Mouse (Mus musculus) myocyte (in vitro differentiated cells): ENCODE results near the gene Utp11. TPM values are rescaled to one million over a fixed set of nuclear protein-coding genes. Genes with fewer than 3 reads are reported as not detected.

Experiments
- H3K27me3 ChIP-seq: one replicate; pipeline ENCODE4 v1.6.1; 2011; ENCODE audit not compliant: control insufficient read depth, insufficient read depth, insufficient read length
- H3K36me3 ChIP-seq: one replicate; pipeline ENCODE4 v1.6.1; 2011; ENCODE audit not compliant: control insufficient read depth, insufficient read depth
- H3K4me2 ChIP-seq: one replicate; pipeline ENCODE4 v1.6.1; 2011; ENCODE audit warnings: low read depth, control low read depth
- H3K4me3 ChIP-seq: one replicate; pipeline ENCODE4 v1.5.1; 2011; ENCODE audit warnings: mild to moderate bottlenecking, control low read depth, moderate library complexity
- H3K79me2 ChIP-seq: one replicate; pipeline ENCODE4 v1.6.1; 2011; ENCODE audit not compliant: control insufficient read depth, insufficient read depth
- H3ac ChIP-seq: one replicate; pipeline ENCODE4 v1.6.1; 2011; ENCODE audit not compliant: control insufficient read depth, insufficient read length
- CEBPB ChIP-seq: IDR thresholded peaks from 2 replicates; pipeline ENCODE4 v1.6.1; 2011; ENCODE audit warnings: mild to moderate bottlenecking, moderate library complexity; ENCODE audit not compliant: poor library complexity, insufficient read depth, severe bottlenecking
- E2F4 ChIP-seq: IDR thresholded peaks from one replicate; pipeline ENCODE4 v1.6.1; 2011; ENCODE audit warnings: mild to moderate bottlenecking, control low read depth, moderate library complexity; ENCODE audit not compliant: insufficient read depth
- MAX ChIP-seq: IDR thresholded peaks from one replicate; pipeline ENCODE4 v1.6.1; 2011; ENCODE audit warnings: low read depth, mild to moderate bottlenecking, control low read depth
- MYOD1 ChIP-seq, 3 experiments: IDR thresholded peaks; one replicate each; pipeline ENCODE4 v1.6.1; 2011; ENCODE audit warnings: control low read depth in 2 of 3, low read depth in 2 of 3, mild to moderate bottlenecking in 2 of 3, moderate library complexity in 1 of 3; ENCODE audit not compliant: insufficient read length in 2 of 3, control insufficient read depth in 1 of 3
- MYOG ChIP-seq, 3 experiments: IDR thresholded peaks; one replicate each; pipeline ENCODE4 v1.6.1; 2011; ENCODE audit warnings: control low read depth in 2 of 3, low read depth in 2 of 3, mild to moderate bottlenecking in 2 of 3; ENCODE audit not compliant: insufficient read length in 2 of 3, control insufficient read depth in 1 of 3, insufficient read depth in 1 of 3
- POLR2A ChIP-seq: IDR thresholded peaks from one replicate; pipeline ENCODE4 v1.6.1; 2011; ENCODE audit warnings: low read depth, mild to moderate bottlenecking, control low read depth, moderate library complexity; ENCODE audit not compliant: insufficient read length
- POLR2AphosphoS2 ChIP-seq: IDR thresholded peaks from one replicate; pipeline ENCODE4 v1.6.1; 2011; ENCODE audit warnings: low read depth, control low read depth; ENCODE audit not compliant: insufficient read length
- REST ChIP-seq: IDR thresholded peaks from one replicate; pipeline ENCODE4 v1.6.1; 2011; ENCODE audit warnings: mild to moderate bottlenecking, control low read depth, moderate library complexity; ENCODE audit not compliant: insufficient read depth, insufficient read length
- SRF ChIP-seq: IDR thresholded peaks from one replicate; pipeline ENCODE4 v1.6.1; 2011; ENCODE audit warnings: low read depth; ENCODE audit not compliant: control insufficient read depth, insufficient read length
- TCF12 ChIP-seq: IDR thresholded peaks from one replicate; pipeline ENCODE4 v1.6.1; 2011; ENCODE audit warnings: mild to moderate bottlenecking, control low read depth; ENCODE audit not compliant: poor library complexity, insufficient read depth, severe bottlenecking
- TCF3 ChIP-seq: IDR thresholded peaks from one replicate; pipeline ENCODE4 v1.6.1; 2011; ENCODE audit warnings: low read depth, control low read depth; ENCODE audit not compliant: insufficient read length
- USF1 ChIP-seq: IDR thresholded peaks from one replicate; pipeline ENCODE4 v1.6.1; 2011; ENCODE audit warnings: low read depth, mild to moderate bottlenecking, control low read depth, moderate library complexity
- polyA plus RNA-seq: library from polyadenylated mRNA; unstranded; fragments of >200 nt; fragmentation: generic; extraction: Trizol; gene quantifications from one replicate; pipeline ENCODE4 v1.2.1, GENCODE M21; 2012; ENCODE audit warnings: missing spikeins

Gene Utp11
- polyA plus RNA-seq, 1 experiment, result 36.2 TPM

GRCm38 (mm10) chr4:124672347-124673320 is 20.8 kb downstream of the Utp11 start:
- H3K36me3 ChIP-seq, result peaks cover 12% of the 10 kb centered on the region
- H3K79me2 ChIP-seq, result no peaks in the 10 kb centered on the region
- H3K4me3 ChIP-seq, result no peak overlapping the region
- no peak overlapping the region for H3ac ChIP-seq
- no peak overlapping the region for H3K4me2 ChIP-seq
- TF ChIP-seq TCF3, result no peak
- no peak for TF ChIP-seq MYOD1 (IDR thresholded peaks at IDR 0.05; ENCODE audit: control insufficient read depth in 1 of 3, insufficient read length in 2 of 3, low read depth in 2 of 3)
- TF ChIP-seq USF1, result no peak
- no peak for TF ChIP-seq MYOG (IDR thresholded peaks at IDR 0.05; ENCODE audit: control insufficient read depth in 1 of 3, insufficient read depth in 1 of 3, insufficient read length in 2 of 3, low read depth in 2 of 3)
- no peak for TF ChIP-seq SRF
- no peak for TF ChIP-seq MAX
- no peak for TF ChIP-seq REST
- TF ChIP-seq TCF12, result no peak
- TF ChIP-seq POLR2AphosphoS2, result no peak
- no peak for TF ChIP-seq POLR2A
- TF ChIP-seq E2F4, result no peak
- TF ChIP-seq CEBPB, result no peak
- H3K27me3 ChIP-seq, result peaks cover 9% of the 10 kb centered on the region

DNA sequence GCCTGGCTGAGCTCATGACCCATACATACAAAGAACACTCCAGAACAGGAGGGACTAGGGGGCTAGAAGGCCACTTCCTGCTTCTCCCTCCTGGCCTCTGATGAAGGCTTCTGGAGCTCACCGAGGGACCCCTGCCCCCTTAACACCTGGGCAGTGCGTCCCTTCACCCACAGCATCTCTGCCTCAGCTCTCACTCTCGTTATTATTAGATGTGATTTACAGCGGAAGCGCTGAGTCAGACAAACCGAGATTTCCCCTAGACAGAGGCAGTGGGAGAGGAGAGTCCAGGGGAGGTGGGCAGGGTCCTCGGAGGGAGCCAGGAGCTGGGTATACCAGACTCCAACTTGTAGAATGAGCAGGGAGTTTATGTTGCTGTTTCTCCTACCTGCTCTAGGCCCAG is 21.8 kb downstream of the Utp11 start:
- H3K27me3 ChIP-seq, result peaks cover 17% of the 10 kb centered on the region
- no peak overlapping the region for H3K4me2 ChIP-seq

GRCm38 (mm10) chr4:124670232-124670631 is 23.2 kb downstream of the Utp11 start:
- no peak overlapping the region for H3ac ChIP-seq
- TF ChIP-seq CEBPB (no peak), REST (no peak), USF1 (no peak), SRF (no peak), MAX (no peak), POLR2A (no peak), POLR2AphosphoS2 (no peak), TCF3 (no peak)
- no peak overlapping the region for H3K4me3 ChIP-seq
- H3K27me3 ChIP-seq, result peaks cover 19% of the 10 kb centered on the region
- H3K79me2 ChIP-seq, result no peaks in the 10 kb centered on the region
- H3K4me2 ChIP-seq, result no peak overlapping the region
- H3K36me3 ChIP-seq, result no peaks in the 10 kb centered on the region

More for the DNA sequence above, 21.8 kb downstream of the Utp11 start:
- TF ChIP-seq MAX (no peak), POLR2AphosphoS2 (no peak), E2F4 (no peak), REST (no peak), TCF3 (no peak), MYOG (IDR thresholded peaks at IDR 0.05; ENCODE audit: control insufficient read depth in 1 of 3, insufficient read depth in 1 of 3, insufficient read length in 2 of 3, low read depth in 2 of 3) (no peak), POLR2A (no peak), SRF (no peak), CEBPB (no peak), TCF12 (no peak), MYOD1 (IDR thresholded peaks at IDR 0.05; ENCODE audit: control insufficient read depth in 1 of 3, insufficient read length in 2 of 3, low read depth in 2 of 3) (no peak)
- Histone ChIP-seq H3K79me2 (no peaks in the 10 kb centered on the region), H3K36me3 (peaks cover 8% of the 10 kb centered on the region), H3K4me3 (no peak overlapping the region), H3ac (no peak overlapping the region)

DNA sequence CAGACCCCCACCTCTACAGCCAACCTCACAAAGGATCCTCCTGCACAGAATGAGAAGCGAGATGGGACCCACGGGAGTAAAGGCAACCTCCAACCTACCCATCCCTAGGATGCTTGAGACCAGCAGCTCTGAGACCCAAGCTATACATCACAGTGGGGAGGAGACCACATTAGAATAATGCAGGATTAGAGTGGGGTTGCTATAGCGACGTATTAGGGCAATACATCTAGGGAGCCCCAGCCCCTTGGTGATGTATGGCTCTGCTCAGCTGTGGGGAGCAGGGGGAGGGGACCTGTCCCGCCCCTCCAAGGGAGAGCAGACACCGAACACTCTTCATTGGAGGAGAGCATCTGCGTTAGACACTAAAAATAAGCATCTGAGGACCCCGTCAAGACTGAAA is 25.3 kb downstream of the Utp11 start:
- H3K27me3 ChIP-seq, result peaks cover 36% of the 10 kb centered on the region
- H3K4me2 ChIP-seq, result no peak overlapping the region
- TF ChIP-seq CEBPB (no peak), TCF12 (no peak), REST (no peak), MAX (no peak), E2F4 (no peak), TCF3 (no peak), MYOG (IDR thresholded peaks at IDR 0.05; ENCODE audit: control insufficient read depth in 1 of 3, insufficient read depth in 1 of 3, insufficient read length in 2 of 3, low read depth in 2 of 3) (no peak), USF1 (no peak), POLR2AphosphoS2 (no peak)
- H3K36me3 ChIP-seq, result no peaks in the 10 kb centered on the region
- no peaks in the 10 kb centered on the region for H3K79me2 ChIP-seq
- no peak overlapping the region for H3K4me3 ChIP-seq
- H3ac ChIP-seq, result no peak overlapping the region
